8 mouse cellular contexts compared by ENCODE assay signal in the genomic region with DNA sequence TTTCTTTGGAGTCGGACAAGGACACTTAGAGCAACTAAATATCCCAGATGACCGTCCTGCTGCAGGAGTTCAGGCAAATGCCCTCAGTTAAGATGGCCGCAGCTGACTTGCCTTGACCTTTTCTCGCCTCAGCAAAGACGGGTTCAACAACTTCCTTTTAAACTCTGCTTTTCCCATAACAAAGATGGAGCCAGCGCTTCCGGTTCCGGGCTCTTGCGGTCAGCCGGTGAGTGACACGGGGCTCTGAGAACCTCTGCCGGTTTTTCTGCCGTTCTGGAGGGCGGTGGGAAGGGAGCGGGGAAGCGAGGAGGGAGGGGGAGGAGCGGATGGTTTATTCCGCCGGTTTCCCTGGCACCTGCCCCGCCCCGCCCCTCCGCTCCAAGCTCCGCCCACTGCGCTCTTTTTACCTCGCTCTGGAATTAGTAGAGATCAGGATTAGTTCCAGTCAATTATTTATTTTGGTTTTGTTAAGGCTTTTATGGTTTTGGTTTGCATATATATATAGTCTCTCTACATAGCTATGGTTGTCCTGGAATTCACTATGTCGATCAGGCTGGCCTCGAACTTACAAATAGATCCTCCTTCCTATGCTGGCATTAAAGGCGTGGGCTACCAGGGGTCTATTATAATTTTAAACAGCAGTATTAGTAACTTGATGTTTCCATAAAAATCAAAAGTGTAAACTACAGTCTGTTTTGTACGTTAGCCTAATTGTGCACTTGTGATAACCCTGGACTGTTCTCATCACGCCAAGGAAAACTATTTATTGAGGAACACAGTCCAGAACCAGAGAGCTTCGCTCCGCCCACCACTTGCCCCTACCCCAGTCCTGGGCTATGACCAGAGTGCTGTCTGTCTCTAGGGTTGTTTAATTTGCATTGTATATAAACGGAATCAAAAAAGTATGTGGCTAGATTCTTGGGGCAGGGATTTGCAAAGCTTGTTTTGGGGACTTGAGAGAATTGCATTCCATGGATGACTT. TPM values are rescaled to one million over a fixed set of nuclear protein-coding genes. Genes with fewer than 3 reads are reported as not detected.
DNase-seq lines count a peak whose midpoint lies in the region; ATAC-seq lines count a peak whose summit lies in the region.

TSS of gene Shld1 (plus strand) at position 176 of the 982 bp plus-strand sequence.

- peak; percentile 98 for DNase-seq in adipocyte (ENCODE audit: low spot score)
- DNase-seq in embryo, embryonic 10 days (ENCODE audit: low spot score) = peak; percentile 94
- peak; percentile 79 for DNase-seq in gastrocnemius, postnatal 10 days
- peak; percentile 90 for DNase-seq in induced T-regulatory cell, adult 2 months (ENCODE audit: low read depth)
- peak; percentile 88 to 94 for DNase-seq in left cerebral cortex, adult 9 months (ENCODE audit: low spot score in 2 of 2)
- DNase-seq in right cerebral cortex, postnatal 14 days = peak; percentile 83
- DNase-seq in urinary bladder, postnatal 36 days (ENCODE audit: low spot score in 2 of 2) = peak; percentile 82 to 90

- ATAC-seq in megakaryocyte progenitor cell, adult 5-6 weeks (replicated peaks; ENCODE audit: poor library complexity) = peak; percentile 73

RNA-seq across cellular contexts. Expression of gene Shld1, which starts in this region (rescaled TPM):
- total RNA-seq in gastrocnemius, postnatal 10 days (2021) = 1 to 10 TPM; 3.6 to 5.7 TPM
- 4.3 and 8.2 TPM in 2 replicates for total RNA-seq in megakaryocyte progenitor cell, adult 5-6 weeks (2015)
- total RNA-seq in megakaryocyte progenitor cell, adult 5-6 weeks (2017) = 4.4 and 7.7 TPM in 2 replicates

Comparison
In these comparisons a context has a peak if more than half of its experiments do, and no peak if none do; other contexts are left out.
1. Peak in every context shown above with its lines: DNase-seq and ATAC-seq.